Mouse (Mus musculus): ENCODE data around the gene Efcab14.

Efcab14 gene

GRCm38 (mm10) chr4:115737551-115738041 is at the start of gene Efcab14:
TSS of gene Efcab14 (plus strand) at chr4:115737744.
- peak; percentile 99 for DNase-seq (ENCODE audit: low spot score)

GRCm38 (mm10) chr4:115701468-115701867 is 36.1 kb upstream of the Efcab14 start:
- no peak for DNase-seq (ENCODE audit: low spot score)

GRCm38 (mm10) chr4:115703927-115704505 is 33.5 kb upstream of the Efcab14 start:
- no peak for DNase-seq (ENCODE audit: low spot score)

GRCm38 (mm10) chr4:115708974-115709593 is 28.5 kb upstream of the Efcab14 start:
- DNase-seq (ENCODE audit: low spot score): no peak

- peak; percentile 81 for DNase-seq (ENCODE audit: low spot score)
These were observed 27.6 kb upstream of the Efcab14 start for GRCm38 (mm10) chr4:115709792-115710418.

- peak; percentile 64 for DNase-seq (ENCODE audit: low spot score)
These were observed 8.8 kb upstream of the Efcab14 start for GRCm38 (mm10) chr4:115728721-115729120.

- peak; percentile 67 for DNase-seq (ENCODE audit: low spot score)
These were observed 5.8 kb upstream of the Efcab14 start for GRCm38 (mm10) chr4:115731588-115732222.

- DNase-seq (ENCODE audit: low spot score): no peak
These were observed 5.2 kb upstream of the Efcab14 start for GRCm38 (mm10) chr4:115732223-115732818.

- DNase-seq (ENCODE audit: low spot score): no peak
These were observed 3.8 kb upstream of the Efcab14 start for GRCm38 (mm10) chr4:115733746-115734145.

GRCm38 (mm10) chr4:115734867-115735266 is 2.7 kb upstream of the Efcab14 start:
- no peak for DNase-seq (ENCODE audit: low spot score)

- DNase-seq (ENCODE audit: low spot score): no peak
These were observed 989 bp downstream of the Efcab14 start for GRCm38 (mm10) chr4:115738481-115738985.

GRCm38 (mm10) chr4:115742658-115743057 is 5.1 kb downstream of the Efcab14 start:
- no peak for DNase-seq (ENCODE audit: low spot score)

GRCm38 (mm10) chr4:115743096-115743495 is 5.6 kb downstream of the Efcab14 start:
- no peak for DNase-seq (ENCODE audit: low spot score)

GRCm38 (mm10) chr4:115748181-115748580 is 10.6 kb downstream of the Efcab14 start:
- DNase-seq (ENCODE audit: low spot score): no peak

GRCm38 (mm10) chr4:115749336-115749735 is 11.8 kb downstream of the Efcab14 start:
- DNase-seq (ENCODE audit: low spot score): no peak

GRCm38 (mm10) chr4:115754101-115754500 is 16.6 kb downstream of the Efcab14 start:
- DNase-seq (ENCODE audit: low spot score): no peak

GRCm38 (mm10) chr4:115754851-115755250 is 17.3 kb downstream of the Efcab14 start:
- no peak for DNase-seq (ENCODE audit: low spot score)

GRCm38 (mm10) chr4:115761206-115761605 is 23.7 kb downstream of the Efcab14 start:
- peak; percentile 34 for DNase-seq (ENCODE audit: low spot score)

- DNase-seq (ENCODE audit: low spot score): no peak
These were observed 27.0 kb downstream of the Efcab14 start for GRCm38 (mm10) chr4:115764581-115764980.

GRCm38 (mm10) chr4:115767647-115768467 is 30.3 kb downstream of the Efcab14 start:
- no peak for DNase-seq (ENCODE audit: low spot score)

- DNase-seq (ENCODE audit: low spot score): peak; percentile 21
These were observed 37.5 kb downstream of the Efcab14 start for GRCm38 (mm10) chr4:115775056-115775455.
